17 mouse cellular contexts compared by ENCODE assay signal in the genomic region with DNA sequence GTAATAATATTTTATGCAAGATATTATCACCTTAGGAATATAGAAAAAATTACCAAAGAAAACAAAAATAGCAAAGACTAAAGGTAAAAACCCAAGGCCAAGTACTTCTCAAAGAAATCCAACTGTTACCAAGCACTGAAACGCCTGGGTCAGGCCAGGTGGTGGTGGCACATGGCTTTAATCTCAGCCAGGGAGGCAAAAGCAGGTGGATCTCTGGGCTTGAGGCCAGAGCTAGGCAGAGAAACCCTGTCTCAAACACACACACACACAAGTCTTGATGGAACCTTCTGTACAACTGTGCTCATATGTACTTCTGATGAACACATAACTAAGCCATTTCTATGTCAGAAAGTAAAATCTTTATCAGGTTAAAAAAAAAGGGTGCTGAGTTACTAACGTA. TPM values are rescaled to one million over a fixed set of nuclear protein-coding genes. Genes with fewer than 3 reads are reported as not detected.
DNase-seq lines count a peak whose midpoint lies in the region.
"Had no signal": no experiment of that assay in that cellular context is flagged by ENCODE, and none has a peak within 500 bp of the region (broad histone marks: within the 10 kb centered on the region; RNA-seq: fewer than 3 reads in every experiment).

No protein-coding gene starts in this region.

- peak; percentile 32 for DNase-seq in gastrocnemius, adult 18-20 months (ENCODE audit: low spot score)
- DNase-seq in gastrocnemius, postnatal 10 days: no peak
- DNase-seq in cerebellum, adult 11 months: peak; percentile 79
- peak; percentile 90 for DNase-seq in cerebellum, adult 9-10 months
- DNase-seq in cerebellum, postnatal 36 days: peak; percentile 84 to 86
- DNase-seq in spleen, postnatal 14 days (ENCODE audit: low spot score in 2 of 2): no peak
- no peak for DNase-seq in adrenal gland, postnatal 4 days (ENCODE audit: low spot score in 2 of 2)
- DNase-seq: adrenal gland, postnatal 10 days; heart, postnatal 14 days; kidney, adult 2 months; kidney, postnatal 4 days; retina, postnatal 1 day; right cerebral cortex, postnatal 14 days; thymus, adult 2 months; thymus, postnatal 4 days had no signal

RNA-seq across cellular contexts. Expression of gene Ugdh, which starts 12.1 kb away (rescaled TPM):
- 10 to 100 TPM in 1 of 2 experiments, 1 to 10 TPM in 1; 6.9 to 13.1 TPM for total RNA-seq in gastrocnemius, adult 18-20 months (2021)
- 10 to 100 TPM; 20.7 to 24.6 TPM for total RNA-seq in gastrocnemius, postnatal 10 days (2021)
- 10 to 100 TPM; 70.8 to 71.5 TPM for total RNA-seq in adrenal gland, postnatal 4 days (2021)

RNA-seq across cellular contexts. Expression of gene Gm43552, which starts 44.8 kb away (rescaled TPM):
- not detected for total RNA-seq in gastrocnemius, adult 18-20 months (2021)
- total RNA-seq in gastrocnemius, postnatal 10 days (2021): 1 to 10 TPM; 1.3 to 3.7 TPM
- not detected for total RNA-seq in adrenal gland, postnatal 4 days (2021)
- total RNA-seq: adrenal gland, postnatal 10 days; G1E; megakaryocyte progenitor cell, adult 5-6 weeks had no signal

RNA-seq across cellular contexts. Expression of gene Lias, which starts 56.5 kb away (rescaled TPM):
- 10 to 100 TPM; 44.5 to 51.0 TPM for total RNA-seq in gastrocnemius, adult 18-20 months (2021)
- total RNA-seq in gastrocnemius, postnatal 10 days (2021): 10 to 100 TPM; 47.6 to 52.4 TPM
- total RNA-seq in adrenal gland, postnatal 4 days (2021): 10 to 100 TPM; 65.3 to 80.6 TPM

RNA-seq across cellular contexts. Expression of gene Rpl9, which starts 56.6 kb away (rescaled TPM):
- total RNA-seq in gastrocnemius, adult 18-20 months (2021): 100 to 1,000 TPM; 558 to 781 TPM
- total RNA-seq in gastrocnemius, postnatal 10 days (2021): 100 to 1,000 TPM; 830 to 872 TPM
- total RNA-seq in adrenal gland, postnatal 4 days (2021): 1,000 to 10,000 TPM; 1,533 to 1,815 TPM

Comparison
In these comparisons a context has a peak if more than half of its experiments do, and no peak if none do; other contexts are left out.
1. DNase-seq: peak in gastrocnemius, adult 18-20 months (single experiment), cerebellum, adult 11 months (single experiment), cerebellum, adult 9-10 months (single experiment) and cerebellum, postnatal 36 days (2 of 2); none in gastrocnemius, postnatal 10 days (single experiment), spleen, postnatal 14 days (0 of 2) and adrenal gland, postnatal 4 days (0 of 2).